Comparison of ENCODE assay signal across 23 mouse cellular contexts in genomic region chr13:93900934-93901626, GRCm38 (mm10).
A peak's percentile ranks its signal among the peaks of the same experiment; 100 is the strongest.
DNase-seq lines count a peak whose midpoint lies in the region; ATAC-seq and TF ChIP-seq lines count a peak whose summit lies in the region.
"Had no signal": no experiment of that assay in that cellular context is flagged by ENCODE, and none has a peak within 500 bp of the region (broad histone marks: within the 10 kb centered on the region; RNA-seq: fewer than 3 reads in every experiment).

No protein-coding gene starts in this region.

- no peak overlapping the region for H3K4me3 ChIP-seq in liver, postnatal 0 days (ENCODE audit: low read depth, low read length)
- no peak overlapping the region for H3K4me3 ChIP-seq in liver, embryonic 11.5 days (ENCODE audit: low read depth, low read length)
- no peak overlapping the region for H3K4me3 ChIP-seq in bone marrow macrophage, adult 2 months (ENCODE audit: insufficient read depth, low read length)
- H3K4me3 ChIP-seq in macrophage (ENCODE audit: inconsistent target) = no peak overlapping the region
- H3K4me3 ChIP-seq: forebrain, embryonic 10.5 days; heart, embryonic 15.5 days; limb, embryonic 13.5 days; midbrain, embryonic 13.5 days; myocyte; neural tube, embryonic 15.5 days had no signal

- no peak for TF ChIP-seq EP300 in liver, postnatal 0 days (IDR thresholded peaks at IDR 0.05; ENCODE audit: low read depth)

- H3K4me1 ChIP-seq in liver, postnatal 0 days (ENCODE audit: insufficient read depth) = no peaks in the 10 kb centered on the region
- no peaks in the 10 kb centered on the region for H3K4me1 ChIP-seq in liver, embryonic 11.5 days (replicated peaks; ENCODE audit: control insufficient read depth, insufficient read depth, low read length)
- H3K4me1 ChIP-seq in bone marrow macrophage, adult 2 months (ENCODE audit: control insufficient read depth, insufficient read depth, low read length) = peaks cover 32% of the 10 kb centered on the region
- H3K4me1 ChIP-seq: midbrain, embryonic 13.5 days; neural tube, embryonic 15.5 days had no signal

- no peaks in the 10 kb centered on the region for H3K27me3 ChIP-seq in liver, postnatal 0 days (ENCODE audit: insufficient read depth, low read length)
- H3K27me3 ChIP-seq in liver, embryonic 11.5 days (replicated peaks; ENCODE audit: control insufficient read depth, insufficient read depth, low read length) = no peaks in the 10 kb centered on the region
- H3K27me3 ChIP-seq: heart, embryonic 15.5 days; limb, embryonic 13.5 days; midbrain, embryonic 13.5 days; neural tube, embryonic 15.5 days had no signal

- no peaks in the 10 kb centered on the region for H3K79me2 ChIP-seq in macrophage (ENCODE audit: inconsistent target)

- peak; percentile 13 for DNase-seq in liver, postnatal 0 days
- no peak for DNase-seq in liver, embryonic 11.5 days (ENCODE audit: low spot score)
- DNase-seq in cerebellum, adult 9-10 months = no peak
- DNase-seq in thymus, postnatal 4 days = no peak
- DNase-seq: adrenal gland, adult 2 months; cerebellum, adult 11 months; cerebellum, postnatal 14 days; forebrain, postnatal 0 days; heart, adult 18-20 months; kidney, adult 11 months; right cerebral cortex, postnatal 14 days; thymus, adult 18-20 months had no signal

- TF ChIP-seq CTCF in liver, postnatal 0 days (IDR thresholded peaks at IDR 0.05; ENCODE audit: low read depth) = no peak
- TF ChIP-seq CTCF in bone marrow macrophage, adult 2 months (IDR thresholded peaks at IDR 0.05; ENCODE audit: low read depth, low read length) = no peak

- H3K36me3 ChIP-seq in liver, postnatal 0 days (replicated peaks; ENCODE audit: insufficient read depth, low read length) = no peaks in the 10 kb centered on the region
- H3K36me3 ChIP-seq in liver, embryonic 11.5 days (ENCODE audit: control insufficient read depth, insufficient read depth, low read length) = no peaks in the 10 kb centered on the region
- no peaks in the 10 kb centered on the region for H3K36me3 ChIP-seq in macrophage (ENCODE audit: inconsistent target)
- H3K36me3 ChIP-seq: forebrain, embryonic 10.5 days; heart, embryonic 15.5 days; limb, embryonic 13.5 days; midbrain, embryonic 13.5 days; neural tube, embryonic 15.5 days had no signal

- TF ChIP-seq POLR2A in bone marrow macrophage, adult 2 months (IDR thresholded peaks at IDR 0.05; ENCODE audit: borderline replicate concordance, low read depth, low read length) = no peak

- 56% methylated on average over 13 of the region's 13 CpGs for WGBS in liver, postnatal 0 days (ENCODE audit: insufficient replicate concordance)
- whole genome bisulfite sequencing in liver, embryonic 11.5 days = 70% methylated on average over 13 of the region's 13 CpGs
- WGBS in macrophage (ENCODE audit: missing documents) = 46% methylated on average over 13 of the region's 13 CpGs

- H3K9ac ChIP-seq in liver, postnatal 0 days (replicated peaks) = no peak overlapping the region
- no peak overlapping the region for H3K9ac ChIP-seq in liver, embryonic 11.5 days (ENCODE audit: low read depth, low read length)
- H3K9ac ChIP-seq: forebrain, postnatal 0 days; heart, embryonic 15.5 days; limb, embryonic 13.5 days; liver, embryonic 14.5 days; midbrain, embryonic 13.5 days; neural tube, embryonic 15.5 days had no signal

- no peak overlapping the region for H3K4me2 ChIP-seq in liver, postnatal 0 days (ENCODE audit: low read depth, low read length)
- H3K4me2 ChIP-seq in liver, embryonic 11.5 days = no peak overlapping the region
- H3K4me2 ChIP-seq: heart, embryonic 15.5 days; limb, embryonic 13.5 days; midbrain, embryonic 13.5 days; neural tube, embryonic 15.5 days had no signal

- H3K9me3 ChIP-seq in liver, postnatal 0 days (ENCODE audit: low read length) = no peaks in the 10 kb centered on the region
- H3K9me3 ChIP-seq in liver, embryonic 11.5 days (ENCODE audit: control insufficient read depth, low read length) = no peaks in the 10 kb centered on the region
- H3K9me3 ChIP-seq: forebrain, embryonic 10.5 days; heart, embryonic 15.5 days; limb, embryonic 13.5 days; midbrain, embryonic 13.5 days; neural tube, embryonic 15.5 days had no signal

- H3K27ac ChIP-seq in liver, postnatal 0 days (ENCODE audit: low read depth) = no peak overlapping the region
- no peak overlapping the region for H3K27ac ChIP-seq in liver, embryonic 11.5 days (ENCODE audit: low read depth, low read length)
- H3K27ac ChIP-seq in bone marrow macrophage, adult 2 months (ENCODE audit: insufficient read depth, low read depth, low read length) = peak overlapping the region; percentile 68
- H3K27ac ChIP-seq in macrophage = peak overlapping the region; percentile 16
- H3K27ac ChIP-seq: heart, embryonic 15.5 days; liver, embryonic 14.5 days; midbrain, embryonic 13.5 days; neural tube, embryonic 15.5 days had no signal

- no peak for ATAC-seq in liver, postnatal 0 days
- no peak for ATAC-seq in liver, embryonic 11.5 days (replicated peaks; ENCODE audit: low FRiP score)
- ATAC-seq in common myeloid progenitor, adult 5-6 weeks (replicated peaks; ENCODE audit: low read depth, poor library complexity, severe bottlenecking) = peak; percentile 57
- ATAC-seq: forebrain, postnatal 0 days; lung, postnatal 0 days; midbrain, embryonic 13.5 days had no signal

Comparison
In these comparisons a context has a peak if more than half of its experiments do, and no peak if none do; other contexts are left out.
1. H3K27ac ChIP-seq: peak in bone marrow macrophage, adult 2 months (single experiment) and macrophage (single experiment); none in liver, postnatal 0 days (single experiment) and liver, embryonic 11.5 days (single experiment).